Mouse (Mus musculus) leukemia stem cell, adult 10-12 weeks (primary cell): ENCODE measurements around the gene Selenbp2. TPM values are rescaled to one million over a fixed set of nuclear protein-coding genes. Genes with fewer than 3 reads are reported as not detected.

Source experiments
- polyA plus RNA-seq: library from polyadenylated mRNA; stranded (reverse); fragments of >175 nt; gene quantifications from 2 replicates; pipeline ENCODE4 v1.2.3, GENCODE M21; 2012; ENCODE audit warnings: low replicate concordance

Gene Selenbp2
- 1.2 TPM in 1 of 2 replicates, not detected in the other for polyA plus RNA-seq

DNA sequence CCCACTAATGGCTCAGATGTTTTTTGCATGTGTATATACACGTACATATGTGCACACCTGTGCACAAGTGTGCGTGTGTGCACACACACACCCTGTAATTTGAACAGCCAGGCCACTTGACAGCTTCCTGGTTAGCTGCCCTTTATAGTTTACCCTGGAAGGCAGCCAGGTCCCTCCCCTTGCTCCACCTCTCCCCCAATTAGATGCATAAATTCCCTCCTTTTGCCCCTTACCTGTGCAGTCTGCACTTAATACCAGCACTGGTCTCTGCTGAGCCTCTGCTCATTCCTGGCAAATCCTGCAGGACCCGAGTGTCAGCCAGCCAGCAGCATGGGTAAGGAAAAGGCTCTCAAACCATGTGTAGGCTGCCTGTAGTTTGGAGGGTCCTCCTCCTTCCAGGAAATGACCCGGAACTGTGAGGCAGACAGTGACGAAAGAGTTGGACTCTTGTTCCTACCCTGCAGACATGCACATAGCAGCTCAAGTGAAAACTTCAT is at the start of gene Selenbp2:
Selenbp2 (plus strand) TSS at position 228 of the 497 bp plus-strand sequence.

DNA sequence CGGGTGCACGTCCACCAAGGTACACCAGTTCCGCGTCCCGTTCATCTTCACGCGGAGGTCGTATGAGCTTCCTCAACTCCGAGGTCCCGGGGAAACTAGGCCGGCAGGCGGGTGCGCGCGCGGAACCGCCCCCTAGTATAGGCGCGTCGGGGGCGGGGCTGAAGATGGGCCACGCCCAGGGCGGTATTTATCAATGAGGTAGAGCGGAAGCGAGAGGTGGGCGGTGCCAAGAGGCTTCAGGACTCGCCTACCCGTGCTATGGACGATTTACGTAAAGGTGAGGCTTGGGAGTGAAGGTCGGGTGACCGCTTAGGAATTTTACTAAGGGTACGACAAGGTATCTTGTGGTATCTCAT is 34.6 kb upstream of the Selenbp2 start, which contains the start of gene Tuft1:
Tuft1 (minus strand) TSS at position 133 of the 356 bp plus-strand sequence.

Other genes starting within 250 kb of the Selenbp2 start
- not detected in 2 replicates for gene Oaz3, start 249.6 kb upstream of the Selenbp2 start, polyA plus RNA-seq
- gene Celf3, start 215.3 kb upstream of the Selenbp2 start, polyA plus RNA-seq, result 0.59 TPM in 1 of 2 replicates, not detected in the other
- gene Riiad1, start 213.2 kb upstream of the Selenbp2 start, polyA plus RNA-seq, result not detected in 2 replicates
- gene Snx27, start 110.8 kb upstream of the Selenbp2 start, polyA plus RNA-seq, result 6.8 and 8.7 TPM in 2 replicates
- gene Gm10972, start 50.4 kb upstream of the Selenbp2 start, polyA plus RNA-seq, result not detected in 2 replicates
- 0.71 and 1.3 TPM in 2 replicates for gene Tuft1, start 34.7 kb upstream of the Selenbp2 start, polyA plus RNA-seq
- 0.03 and 0.06 TPM in 2 replicates for gene Cgn, start 92.9 kb downstream of the Selenbp2 start, polyA plus RNA-seq
- 89.9 and 128 TPM in 2 replicates for gene Pogz, start 144.0 kb downstream of the Selenbp2 start, polyA plus RNA-seq
- 227 and 271 TPM in 2 replicates for gene Psmb4, start 193.4 kb downstream of the Selenbp2 start, polyA plus RNA-seq
- 5.0 and 35.4 TPM in 2 replicates for gene Selenbp1, start 239.5 kb downstream of the Selenbp2 start, polyA plus RNA-seq